Mouse (Mus musculus) heart, postnatal 4 days (tissue): ENCODE results near the gene Pemt. TPM values are rescaled to one million over a fixed set of nuclear protein-coding genes. Genes with fewer than 3 reads are reported as not detected.

ENCODE experiments used
- DNase-seq: peaks from one replicate; pipeline ENCODE4 v3.0.0; 2021
- total RNA-seq, 2 experiments: library from RNA; stranded (reverse); gene quantifications; 2 replicates each; pipeline ENCODE4 v1.2.3; 2021

Gene Pemt
- total RNA-seq, 2 experiments from 2014 or later, result 2.3 to 2.9 TPM

- DNase-seq, result no peak
Measured at GRCm38 (mm10) chr11:60001231-60001980, 44.9 kb downstream of the Pemt start.

GRCm38 (mm10) chr11:59994318-59994717, 52.0 kb downstream of the Pemt start:
- no peak for DNase-seq

- DNase-seq, result peak; percentile 26
Measured at GRCm38 (mm10) chr11:59991365-59991764, 54.9 kb downstream of the Pemt start.

DNA sequence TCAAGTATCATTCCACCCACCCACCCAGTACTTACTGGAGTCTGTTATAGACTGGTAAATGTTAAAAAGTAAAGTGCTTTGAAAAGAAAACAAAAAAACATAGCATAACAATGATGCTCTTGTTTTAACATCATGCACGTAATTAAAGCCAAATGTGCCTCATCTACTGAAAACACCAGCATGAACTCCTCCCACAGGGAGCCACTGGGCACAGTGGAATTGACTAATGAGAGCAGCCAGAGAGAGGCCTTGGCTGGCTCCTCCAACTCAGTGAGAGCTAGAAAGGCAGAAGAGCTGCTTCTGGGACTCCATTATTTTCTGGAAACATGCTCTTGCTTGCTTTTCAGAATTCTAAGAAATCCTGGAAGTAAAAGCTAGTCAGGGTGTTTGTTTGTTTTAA, 56.9 kb downstream of the Pemt start:
- DNase-seq, result no peak

- no peak for DNase-seq
Measured at GRCm38 (mm10) chr11:59977831-59978230, 68.5 kb downstream of the Pemt start.

GRCm38 (mm10) chr11:59975241-59975640, 71.0 kb downstream of the Pemt start:
- no peak for DNase-seq

DNA sequence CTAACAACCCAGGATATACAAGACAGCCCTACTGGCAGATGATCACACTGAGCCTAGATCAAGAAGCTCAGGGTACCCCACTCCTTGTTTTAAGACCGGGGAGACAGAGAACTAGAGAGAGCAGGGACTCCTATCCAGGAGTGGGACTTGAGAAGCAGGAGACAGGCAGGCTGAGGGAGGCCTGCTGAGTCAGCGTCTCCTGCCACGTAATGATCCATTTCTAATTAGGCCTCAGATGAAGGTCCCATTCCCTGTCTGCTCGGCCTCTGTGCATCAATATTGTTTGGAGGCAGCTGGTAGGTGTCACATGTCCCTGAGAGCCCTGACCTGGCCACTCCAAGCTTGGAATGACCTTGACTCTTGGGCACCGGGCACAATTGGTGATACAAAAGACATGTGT, 72.9 kb downstream of the Pemt start:
- no peak for DNase-seq

GRCm38 (mm10) chr11:59971691-59972090, 74.6 kb downstream of the Pemt start:
- DNase-seq, result no peak

DNA sequence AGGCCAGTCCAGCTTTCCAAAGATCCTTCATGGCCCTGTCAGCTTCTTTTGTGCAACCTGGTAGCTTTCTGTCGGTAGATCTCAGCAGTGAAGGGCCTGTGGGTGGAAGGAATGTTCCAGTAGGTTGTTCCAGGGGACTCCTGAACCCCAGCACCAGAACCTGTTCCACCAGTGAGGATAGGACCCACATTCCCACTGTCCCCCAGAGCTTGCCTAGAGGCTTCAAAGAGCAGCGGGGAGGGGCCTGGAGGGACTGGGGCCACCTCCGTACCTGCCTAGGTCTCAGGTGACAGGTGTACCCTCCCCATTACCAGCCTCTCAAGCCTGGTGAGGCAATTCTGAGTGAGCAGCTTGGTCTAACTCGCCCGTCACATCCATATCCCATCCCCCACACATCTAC, 75.5 kb downstream of the Pemt start:
- no peak for DNase-seq

DNA sequence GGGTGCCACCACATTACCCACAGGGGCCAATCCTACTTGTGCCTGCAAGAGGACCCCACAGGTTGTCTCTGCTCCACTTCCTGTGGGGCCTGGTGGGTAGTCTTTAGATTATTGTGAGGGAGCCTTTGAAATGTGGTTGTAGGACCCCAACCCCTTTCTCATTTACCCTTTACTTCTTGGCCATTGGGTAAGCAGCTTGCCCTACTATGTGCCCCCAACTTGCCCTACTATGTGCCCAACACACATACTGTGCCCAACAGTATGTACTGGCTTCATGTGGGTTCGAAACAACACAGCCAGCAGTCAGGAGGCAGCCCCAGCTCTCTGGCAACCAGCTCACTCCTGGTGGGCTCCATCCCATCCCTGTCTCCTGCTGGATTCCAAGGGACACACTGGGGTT, 78.5 kb downstream of the Pemt start:
- no peak for DNase-seq

GRCm38 (mm10) chr11:59966102-59966483, 80.2 kb downstream of the Pemt start:
- DNase-seq, result no peak

DNA sequence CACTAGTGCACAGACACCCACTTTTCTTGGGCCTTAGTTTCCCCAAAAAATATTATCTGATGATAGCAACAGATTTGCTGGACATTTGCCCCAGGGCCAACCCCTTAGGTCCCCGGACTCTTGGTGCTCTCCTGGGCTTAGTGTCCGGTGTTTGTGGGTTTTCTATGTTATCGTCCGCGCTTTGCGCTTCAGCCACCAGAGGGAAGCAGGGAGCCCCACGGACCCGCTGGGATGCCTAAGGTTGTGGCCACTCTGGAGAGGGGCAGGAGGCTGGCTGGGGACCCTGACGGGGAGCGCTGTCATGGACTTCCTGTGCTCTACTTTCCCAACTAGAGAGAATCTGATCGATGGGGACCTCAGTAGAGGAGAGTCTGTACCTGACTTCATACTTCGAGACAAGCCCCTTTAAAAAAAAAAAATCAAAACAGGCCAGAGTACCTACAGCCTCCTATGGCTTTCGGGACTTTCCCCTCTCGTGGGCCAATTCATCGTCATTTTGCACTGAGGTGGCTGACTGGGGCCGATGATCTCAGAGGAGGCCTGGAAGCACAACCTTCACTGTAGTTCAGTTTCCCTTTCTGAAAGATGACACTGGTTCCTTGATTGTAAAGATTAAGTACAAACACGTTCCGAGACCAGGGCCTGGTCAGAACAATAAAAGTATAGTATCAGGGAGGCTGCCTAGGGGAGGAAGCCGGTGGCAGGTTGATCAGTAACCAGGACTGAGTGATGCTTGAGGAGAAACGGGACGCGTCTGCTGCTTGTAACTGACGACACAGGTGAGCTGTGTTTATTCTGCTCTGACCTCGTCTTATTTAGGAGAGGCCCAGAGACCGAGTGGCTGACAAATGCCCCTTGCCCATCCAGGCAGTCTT, 80.8 kb downstream of the Pemt start:
- peak; percentile 89 for DNase-seq

DNA sequence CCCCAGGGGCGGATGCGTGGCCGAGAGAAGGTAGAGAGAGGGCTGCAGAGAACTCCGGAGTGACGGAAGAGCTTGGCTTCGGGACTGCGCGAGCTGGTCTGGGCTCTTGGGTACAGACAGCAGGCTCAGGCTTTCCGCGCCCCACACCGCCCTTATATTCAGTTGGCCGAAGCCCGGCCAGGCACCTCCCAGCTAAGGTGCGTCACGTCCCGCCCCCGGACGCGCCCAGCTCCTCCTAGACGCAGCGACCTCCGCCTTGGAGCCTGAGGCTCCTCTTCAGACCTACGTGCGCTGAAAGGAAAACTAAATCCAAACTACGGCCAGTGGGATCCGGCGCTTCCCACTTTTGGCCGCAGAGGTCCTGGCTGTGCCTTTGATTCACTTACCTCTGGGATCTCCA, 81.5 kb downstream of the Pemt start, which contains the start of gene Rasd1:
Gene Rasd1 (minus strand): TSS at position 127 of the 400 bp plus-strand sequence.
- peak; percentile 87 for DNase-seq

DNA sequence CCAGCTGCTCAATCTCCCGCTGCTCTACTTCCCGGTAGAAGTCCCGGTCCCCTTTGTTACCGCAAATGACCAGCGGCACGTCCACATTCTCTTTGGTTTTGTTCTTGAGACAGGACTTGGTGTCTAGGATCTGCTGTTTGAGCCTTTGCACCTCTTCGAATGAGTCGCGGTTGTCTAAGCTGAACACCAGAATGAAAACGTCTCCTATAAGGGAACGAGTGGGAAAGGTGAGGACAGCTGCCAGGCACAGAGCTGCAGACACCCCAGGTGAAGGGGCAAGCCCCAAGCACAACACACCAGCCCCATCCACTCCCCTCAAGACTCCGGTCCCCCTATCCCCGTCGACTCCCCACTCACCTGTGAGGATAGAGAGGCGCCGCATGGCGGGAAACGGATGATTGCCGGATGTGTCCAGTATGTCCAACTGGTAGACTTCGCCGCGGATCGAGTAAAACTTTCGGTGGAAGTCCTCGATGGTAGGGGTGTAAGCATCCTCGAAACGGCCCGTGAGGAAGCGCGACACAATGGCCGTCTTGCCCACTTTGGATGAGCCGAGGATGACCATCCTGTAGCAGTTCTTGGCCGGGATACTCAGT, 82.0 kb downstream of the Pemt start:
- peak; percentile 31 for DNase-seq

GRCm38 (mm10) chr11:59963364-59964162, 82.7 kb downstream of the Pemt start:
- no peak for DNase-seq

DNA sequence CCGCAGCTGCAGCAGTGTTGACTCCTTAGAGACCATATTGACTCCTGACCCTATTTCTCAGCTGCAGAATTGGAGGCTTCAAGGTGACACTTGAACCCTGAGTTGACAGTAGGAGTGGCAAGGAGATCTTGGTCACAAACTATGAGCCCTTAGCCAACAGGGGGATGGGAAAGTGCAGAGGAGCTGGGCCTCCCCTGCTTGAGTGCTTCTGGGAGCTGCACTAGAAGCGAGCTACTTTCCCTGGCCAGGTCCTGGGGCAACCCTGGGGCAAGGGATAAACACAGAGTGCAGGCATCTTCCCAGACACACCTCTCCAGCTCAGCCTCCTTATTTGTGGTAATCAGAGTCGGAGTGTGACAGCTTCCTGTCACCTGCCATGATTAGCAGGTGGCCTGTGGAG, 83.7 kb downstream of the Pemt start:
- no peak for DNase-seq

DNA sequence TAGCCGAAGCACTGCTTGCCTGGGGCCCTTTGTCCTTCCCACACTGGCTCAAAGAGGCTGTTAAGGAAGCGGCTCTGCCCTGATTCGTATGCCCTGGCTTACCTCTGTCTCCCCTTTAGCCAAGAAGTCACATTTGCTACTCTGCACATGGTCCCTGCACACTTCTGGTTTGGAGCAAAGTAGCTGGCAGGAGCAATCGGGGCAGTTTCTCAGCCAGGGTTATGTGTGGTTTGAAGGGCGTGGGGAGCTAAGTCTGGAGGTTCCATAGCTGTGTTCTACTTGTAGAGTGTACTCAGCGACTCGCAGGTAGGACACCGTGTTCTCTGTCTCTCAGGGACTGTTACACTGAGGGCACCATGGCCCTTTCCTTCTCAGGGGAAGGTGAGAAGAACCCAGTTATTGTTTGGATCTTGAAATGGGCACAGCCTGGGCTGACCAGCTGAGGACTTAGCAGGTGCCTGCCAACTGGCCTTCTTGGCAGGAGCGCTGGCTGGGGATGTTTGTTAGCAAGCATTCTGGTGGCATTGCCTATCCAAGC, 84.9 kb downstream of the Pemt start:
- no peak for DNase-seq

DNA sequence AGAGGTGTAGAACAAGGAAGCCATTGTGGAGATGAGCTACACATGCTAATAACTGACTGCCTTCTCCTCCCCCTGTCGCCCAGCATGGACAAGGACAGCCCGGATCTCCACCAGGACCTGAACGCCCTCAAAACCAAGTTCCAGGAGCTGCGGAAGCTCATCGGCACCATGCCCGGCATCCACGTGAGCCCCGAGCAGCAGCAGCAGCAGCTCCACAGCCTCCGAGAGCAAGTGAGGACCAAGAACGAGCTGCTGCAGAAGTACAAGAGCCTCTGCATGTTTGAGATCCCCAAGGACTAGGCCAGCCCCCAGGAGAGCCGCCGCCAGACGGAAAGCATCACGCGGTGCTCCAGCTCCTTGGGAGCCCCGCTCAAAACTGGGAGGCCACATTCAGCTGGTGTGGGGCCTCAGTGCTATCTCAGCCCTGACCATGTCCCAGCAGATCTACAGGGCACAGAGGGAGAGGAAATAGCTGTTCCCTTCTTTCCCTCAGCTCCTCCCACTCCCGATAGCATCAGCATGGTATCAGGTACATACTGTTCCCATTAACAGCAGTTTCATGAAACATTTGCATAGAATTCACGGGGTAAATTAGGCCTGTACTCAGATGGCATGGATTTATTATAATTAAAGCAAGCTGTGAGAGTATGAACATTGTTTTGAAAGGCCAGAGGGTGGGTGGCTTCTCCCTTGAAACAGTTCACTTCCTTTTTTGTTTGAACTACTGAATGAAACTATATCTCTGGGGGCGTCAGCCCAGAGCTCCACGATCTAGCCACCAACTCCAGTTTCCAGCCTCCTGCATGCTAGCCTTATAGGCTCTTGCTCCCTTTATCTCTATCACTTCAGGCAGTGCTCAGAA, 85.6 kb downstream of the Pemt start:
- peak; percentile 32 for DNase-seq

- DNase-seq, result no peak
Measured at GRCm38 (mm10) chr11:59959453-59959852, 86.8 kb downstream of the Pemt start.

DNA sequence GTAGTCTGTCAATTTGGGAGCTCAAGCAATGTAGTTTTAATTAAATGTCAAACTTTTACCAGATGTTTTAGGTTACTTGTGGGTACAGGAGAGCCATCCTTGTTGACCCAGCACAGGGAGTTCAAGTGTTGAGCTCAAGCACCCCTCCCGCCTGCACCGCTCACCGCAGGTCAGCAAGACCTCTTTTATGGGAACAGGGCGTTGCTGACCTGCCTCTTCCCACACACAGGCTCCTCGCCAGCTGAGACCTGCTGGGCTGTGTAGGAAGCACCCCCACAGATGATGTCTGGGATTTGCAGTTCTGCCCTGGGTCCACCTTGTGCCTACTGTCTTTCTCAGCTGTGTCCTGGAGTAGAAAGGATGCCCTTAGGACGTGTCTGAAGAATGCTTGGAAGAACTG, 89.5 kb downstream of the Pemt start:
- no peak for DNase-seq

- no peak for DNase-seq
Measured at GRCm38 (mm10) chr11:59952892-59953291, 93.4 kb downstream of the Pemt start.
